Mouse (Mus musculus): ENCODE results near the gene Cnnm2. TPM values are rescaled to one million over a fixed set of nuclear protein-coding genes. Genes with fewer than 3 reads are reported as not detected.

The Cnnm2 gene
- polyA plus RNA-seq, 1 experiment from 2014 or later: 3.1 TPM

DNA sequence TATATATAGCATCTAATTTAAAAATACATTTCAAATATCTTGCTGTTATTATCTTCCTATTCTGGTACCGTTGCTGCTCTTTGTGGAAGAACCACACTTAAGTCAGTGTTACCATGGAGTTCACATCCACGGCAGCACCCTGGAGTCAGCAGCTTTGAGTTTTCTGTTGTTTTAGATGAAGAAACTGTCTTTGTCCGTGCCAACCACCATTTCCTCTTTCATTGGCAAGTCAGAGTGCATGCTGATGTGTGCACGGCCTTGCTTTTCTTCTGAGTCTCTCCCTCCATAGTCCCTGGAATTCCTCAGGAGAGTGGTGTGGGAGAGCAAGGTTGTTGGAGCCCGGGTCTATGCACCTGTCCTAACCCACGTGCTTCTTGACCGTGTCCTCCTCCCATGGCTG lies 96.8 kb downstream of the Cnnm2 start:
- Histone ChIP-seq H3K9me3 (no peaks in the 10 kb centered on the region), H3K4me1 (no peaks in the 10 kb centered on the region; the same call in 1 of the 2 replicates), H3K4me3 (replicated peaks) (no peak overlapping the region), H3K9ac (no peak overlapping the region), H3K4me2 (no peak overlapping the region), H3K36me3 (no peaks in the 10 kb centered on the region), H3K27me3 (replicated peaks) (no peaks in the 10 kb centered on the region), H3K27ac (no peak overlapping the region)
- ATAC-seq (ENCODE audit: insufficient read depth, low FRiP score, low read depth): no peak
- WGBS: 85% methylated on average over 7 of the region's 7 CpGs

DNA sequence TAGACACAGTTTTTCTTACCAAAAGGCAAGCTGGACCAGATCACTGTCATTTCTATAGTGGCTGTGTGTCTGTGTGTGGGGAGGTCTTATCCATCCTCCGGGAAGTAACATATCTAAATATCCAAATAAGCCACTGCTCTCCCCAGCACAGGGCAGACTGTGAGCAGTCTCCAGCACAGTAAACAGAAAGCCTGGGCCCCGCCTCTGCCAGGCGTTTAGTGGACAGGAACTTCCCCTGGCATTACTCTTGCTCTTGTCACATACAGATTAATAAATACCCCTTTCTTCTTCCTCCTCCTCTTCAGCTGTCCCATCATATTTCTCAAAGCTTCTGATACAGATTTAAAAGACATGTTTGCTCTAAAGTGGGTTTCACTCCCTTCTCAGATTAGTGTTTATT lies 101.2 kb downstream of the Cnnm2 start:
- H3K4me1 ChIP-seq: 0 out of 2 replicates have a peak, but pooled peaks cover 5% of the 10 kb centered on the region
- H3K4me3 ChIP-seq (replicated peaks): no peak overlapping the region
- no peak overlapping the region for H3K9ac ChIP-seq
- no peak for ATAC-seq (ENCODE audit: insufficient read depth, low FRiP score, low read depth)
- H3K27ac ChIP-seq: no peak overlapping the region; the same call in 1 of the 2 replicates
- no peaks in the 10 kb centered on the region for H3K9me3 ChIP-seq
- WGBS: 4% methylated on average over 3 of the region's 3 CpGs
- H3K36me3 ChIP-seq: no peaks in the 10 kb centered on the region
- H3K27me3 ChIP-seq (replicated peaks): no peaks in the 10 kb centered on the region
- H3K4me2 ChIP-seq: no peak overlapping the region

DNA sequence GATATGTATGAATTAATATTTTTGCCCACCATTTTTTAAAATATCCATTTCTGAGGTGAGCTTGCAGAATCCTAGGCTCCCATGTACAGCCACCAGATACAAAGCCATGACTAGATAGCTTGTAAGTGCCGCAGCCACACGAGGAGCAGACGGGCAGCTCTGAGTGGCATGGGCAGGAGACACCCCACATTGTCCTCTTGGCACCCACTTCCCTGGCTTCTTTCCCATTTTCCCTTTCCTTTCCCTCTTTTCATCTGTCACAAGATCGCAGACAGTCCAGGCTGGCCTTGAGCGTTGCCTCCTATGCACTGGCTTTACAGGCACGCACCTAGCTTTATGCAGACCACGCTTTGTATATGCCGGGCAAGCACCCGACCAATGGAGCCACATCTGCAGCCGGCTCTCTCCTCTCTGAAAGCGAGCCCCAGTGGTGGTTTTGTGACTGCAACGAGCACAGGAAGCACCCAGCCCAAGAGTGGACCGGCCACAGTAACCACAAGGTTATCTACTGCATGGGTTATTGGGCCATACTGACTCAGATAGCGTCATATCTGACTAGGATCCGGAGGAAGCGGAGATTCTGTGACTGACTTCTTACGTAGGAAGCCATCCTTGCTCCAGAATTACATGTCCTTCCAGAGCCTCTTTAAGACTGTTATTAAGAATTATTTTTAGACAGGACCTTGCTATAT lies 102.0 kb downstream of the Cnnm2 start:
- Histone ChIP-seq H3K4me2 (no peak overlapping the region), H3K9me3 (no peaks in the 10 kb centered on the region), H3K27ac (no peak overlapping the region), H3K9ac (no peak overlapping the region), H3K4me3 (replicated peaks) (no peak overlapping the region), H3K27me3 (replicated peaks) (no peaks in the 10 kb centered on the region), H3K36me3 (no peaks in the 10 kb centered on the region), H3K4me1 (0 out of 2 replicates have a peak, but pooled peaks cover 5% of the 10 kb centered on the region)
- 72% methylated on average over 17 of the region's 17 CpGs for WGBS
- no peak for ATAC-seq (ENCODE audit: insufficient read depth, low FRiP score, low read depth)

DNA sequence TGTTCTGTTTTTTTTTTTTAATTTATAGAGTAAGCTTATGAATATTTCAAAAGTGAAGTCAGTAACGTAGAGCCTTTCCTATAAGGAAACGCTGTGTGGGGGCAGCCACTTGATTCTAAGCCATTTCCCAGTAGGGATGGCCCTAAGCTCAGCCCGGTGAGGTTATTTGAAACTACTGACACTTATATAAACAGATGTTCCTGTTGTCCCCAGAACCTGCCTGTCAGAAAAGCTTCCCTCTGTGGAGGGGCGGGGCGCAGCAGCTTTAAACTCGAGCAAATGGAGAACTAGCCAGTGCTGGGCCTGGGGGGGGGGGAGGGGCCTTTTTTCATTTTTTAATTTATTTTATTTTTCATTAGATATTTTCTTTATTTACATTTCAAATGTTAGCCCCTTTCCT lies 102.7 kb downstream of the Cnnm2 start:
- 40% methylated on average over 6 of the region's 6 CpGs for WGBS
- 0 out of 2 replicates have a peak, but pooled peaks cover 5% of the 10 kb centered on the region for H3K4me1 ChIP-seq
- H3K27me3 ChIP-seq (replicated peaks): no peaks in the 10 kb centered on the region
- no peak for ATAC-seq (ENCODE audit: insufficient read depth, low FRiP score, low read depth)
- no peaks in the 10 kb centered on the region for H3K9me3 ChIP-seq
- H3K36me3 ChIP-seq: no peaks in the 10 kb centered on the region
- H3K27ac ChIP-seq: no peak overlapping the region
- H3K4me3 ChIP-seq (replicated peaks): no peak overlapping the region
- H3K9ac ChIP-seq: no peak overlapping the region
- H3K4me2 ChIP-seq: no peak overlapping the region

DNA sequence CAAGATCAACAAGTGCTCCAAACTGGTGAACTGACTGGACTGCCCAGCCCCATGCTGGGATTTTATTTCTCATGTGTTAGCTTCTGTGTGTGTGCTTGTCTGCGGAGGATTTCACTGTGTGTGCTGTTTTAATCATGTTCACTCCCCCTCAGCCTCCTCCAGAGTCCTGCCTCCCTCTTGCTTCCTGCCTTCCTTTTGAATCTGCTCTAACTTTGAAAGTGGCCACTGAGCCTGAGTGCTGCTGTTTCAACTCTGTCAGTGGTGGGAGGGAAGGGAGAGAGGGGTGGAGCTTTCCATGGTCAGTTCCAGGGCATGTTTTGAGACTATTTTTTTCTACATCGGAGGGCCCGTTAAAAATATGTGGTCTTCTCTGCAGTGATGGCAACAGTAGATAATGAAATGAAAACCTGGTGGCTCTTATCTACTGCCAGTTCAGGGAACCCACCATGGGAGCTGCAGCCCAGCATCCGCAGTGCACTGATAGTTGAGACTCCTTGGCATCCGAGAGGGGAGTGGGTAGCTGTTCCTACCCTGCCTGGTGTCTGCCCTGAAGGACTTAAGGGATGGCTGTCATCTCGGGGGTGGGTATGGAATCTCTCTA lies 103.4 kb downstream of the Cnnm2 start:
- no peak overlapping the region for H3K9ac ChIP-seq
- no peak overlapping the region for H3K4me3 ChIP-seq (replicated peaks)
- H3K27ac ChIP-seq: no peak overlapping the region
- ATAC-seq (ENCODE audit: insufficient read depth, low FRiP score, low read depth): no peak
- H3K4me2 ChIP-seq: no peak overlapping the region
- no peaks in the 10 kb centered on the region for H3K36me3 ChIP-seq
- H3K9me3 ChIP-seq: no peaks in the 10 kb centered on the region
- WGBS: 54% methylated on average over 6 of the region's 6 CpGs
- no peaks in the 10 kb centered on the region for H3K27me3 ChIP-seq (replicated peaks)
- H3K4me1 ChIP-seq: 0 out of 2 replicates have a peak, but pooled peaks cover 7% of the 10 kb centered on the region

GRCm38 (mm10) chr19:46865381-46865780 lies 104.0 kb downstream of the Cnnm2 start:
- no peak overlapping the region for H3K27ac ChIP-seq
- 83% methylated on average over 4 of the region's 4 CpGs for WGBS
- no peak for ATAC-seq (ENCODE audit: insufficient read depth, low FRiP score, low read depth)
- H3K27me3 ChIP-seq (replicated peaks): no peaks in the 10 kb centered on the region
- H3K9me3 ChIP-seq: no peaks in the 10 kb centered on the region
- H3K4me2 ChIP-seq: no peak overlapping the region
- no peak overlapping the region for H3K9ac ChIP-seq
- 0 out of 2 replicates have a peak, but pooled peaks cover 7% of the 10 kb centered on the region for H3K4me1 ChIP-seq
- no peaks in the 10 kb centered on the region for H3K36me3 ChIP-seq
- no peak overlapping the region for H3K4me3 ChIP-seq (replicated peaks)

DNA sequence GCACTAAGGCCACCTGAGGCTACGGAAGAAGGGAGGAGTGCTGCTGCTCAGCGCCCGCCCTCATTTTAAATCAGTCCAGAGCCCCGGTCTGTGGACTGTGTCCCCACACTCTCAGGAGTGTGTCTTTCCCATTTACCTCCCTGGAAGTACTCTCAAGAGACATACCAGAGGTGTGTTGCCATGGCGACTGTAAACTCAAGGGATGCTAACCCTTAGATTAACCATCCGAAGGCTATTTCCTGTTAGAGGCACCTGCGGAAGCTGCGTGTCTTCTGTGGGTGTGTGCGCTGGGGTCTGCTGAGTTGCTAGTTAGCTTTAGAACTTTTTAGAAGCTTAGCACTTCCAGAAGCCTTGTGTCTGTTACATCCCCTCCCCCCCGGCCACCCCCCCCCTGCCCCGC lies 107.7 kb downstream of the Cnnm2 start:
- no peak overlapping the region for H3K9ac ChIP-seq
- no peaks in the 10 kb centered on the region for H3K36me3 ChIP-seq
- H3K4me1 ChIP-seq: 0 out of 2 replicates have a peak, but pooled peaks cover 7% of the 10 kb centered on the region
- ATAC-seq (ENCODE audit: insufficient read depth, low FRiP score, low read depth): no peak
- 58% methylated on average over 11 of the region's 11 CpGs for WGBS
- H3K4me2 ChIP-seq: no peak overlapping the region
- H3K9me3 ChIP-seq: no peaks in the 10 kb centered on the region
- no peaks in the 10 kb centered on the region for H3K27me3 ChIP-seq (replicated peaks)
- H3K4me3 ChIP-seq (replicated peaks): no peak overlapping the region
- H3K27ac ChIP-seq: no peak overlapping the region

GRCm38 (mm10) chr19:46869526-46869925 lies 108.1 kb downstream of the Cnnm2 start:
- Histone ChIP-seq H3K4me3 (replicated peaks) (no peak overlapping the region), H3K27ac (no peak overlapping the region), H3K4me2 (no peak overlapping the region), H3K27me3 (replicated peaks) (no peaks in the 10 kb centered on the region), H3K36me3 (no peaks in the 10 kb centered on the region), H3K9me3 (no peaks in the 10 kb centered on the region), H3K9ac (no peak overlapping the region), H3K4me1 (0 out of 2 replicates have a peak, but pooled peaks cover 7% of the 10 kb centered on the region)
- WGBS: 8% methylated on average over 6 of the region's 6 CpGs
- peak; percentile 73 for ATAC-seq (ENCODE audit: insufficient read depth, low FRiP score, low read depth)

DNA sequence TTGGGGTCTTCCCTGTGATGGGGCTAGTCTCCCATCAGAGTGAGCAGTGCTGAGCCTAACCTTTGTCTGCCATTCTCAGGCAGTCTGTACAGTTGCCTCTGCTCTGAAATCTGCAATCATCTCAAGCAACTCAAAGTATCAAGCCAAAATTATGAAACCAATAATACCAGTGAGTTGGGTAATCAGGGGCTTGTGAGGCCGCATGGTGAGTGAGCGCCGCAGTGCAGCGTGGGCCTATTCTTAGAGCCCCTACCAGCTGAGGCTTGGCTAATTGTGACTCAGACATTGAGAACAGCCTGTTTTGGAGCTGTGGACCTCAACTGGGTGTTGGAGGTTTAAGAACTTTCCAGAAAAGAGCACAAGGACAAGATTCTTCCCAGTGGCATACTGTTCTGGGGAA lies 109.7 kb downstream of the Cnnm2 start:
- H3K4me3 ChIP-seq (replicated peaks): no peak overlapping the region
- no peak overlapping the region for H3K27ac ChIP-seq
- H3K9ac ChIP-seq: no peak overlapping the region
- no peaks in the 10 kb centered on the region for H3K9me3 ChIP-seq
- WGBS: 86% methylated on average over 4 of the region's 4 CpGs
- no peak overlapping the region for H3K4me2 ChIP-seq
- no peak for ATAC-seq (ENCODE audit: insufficient read depth, low FRiP score, low read depth)
- H3K4me1 ChIP-seq: 0 out of 2 replicates have a peak, but pooled peaks cover 2% of the 10 kb centered on the region
- H3K27me3 ChIP-seq (replicated peaks): no peaks in the 10 kb centered on the region
- H3K36me3 ChIP-seq: no peaks in the 10 kb centered on the region

DNA sequence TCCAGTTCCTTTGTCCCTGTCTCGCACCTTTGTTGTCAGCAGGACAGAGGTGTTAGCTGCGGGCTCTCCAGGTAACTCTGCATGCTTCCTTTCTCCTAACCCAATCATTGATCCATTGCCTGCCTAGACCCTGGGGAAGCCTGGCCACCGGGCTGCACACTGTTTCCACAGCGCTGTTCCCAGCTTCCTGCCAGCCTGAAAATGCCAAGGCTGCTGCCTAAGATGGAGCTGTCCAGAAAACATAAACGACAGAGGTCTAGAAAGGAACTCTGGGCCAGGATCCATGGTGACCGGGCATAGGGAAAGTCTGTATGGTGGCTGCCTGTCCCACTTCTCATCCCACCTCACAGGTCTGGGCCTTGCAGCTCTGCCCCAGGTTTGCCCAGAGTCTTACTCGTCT lies 110.3 kb downstream of the Cnnm2 start:
- ATAC-seq (ENCODE audit: insufficient read depth, low FRiP score, low read depth): no peak

DNA sequence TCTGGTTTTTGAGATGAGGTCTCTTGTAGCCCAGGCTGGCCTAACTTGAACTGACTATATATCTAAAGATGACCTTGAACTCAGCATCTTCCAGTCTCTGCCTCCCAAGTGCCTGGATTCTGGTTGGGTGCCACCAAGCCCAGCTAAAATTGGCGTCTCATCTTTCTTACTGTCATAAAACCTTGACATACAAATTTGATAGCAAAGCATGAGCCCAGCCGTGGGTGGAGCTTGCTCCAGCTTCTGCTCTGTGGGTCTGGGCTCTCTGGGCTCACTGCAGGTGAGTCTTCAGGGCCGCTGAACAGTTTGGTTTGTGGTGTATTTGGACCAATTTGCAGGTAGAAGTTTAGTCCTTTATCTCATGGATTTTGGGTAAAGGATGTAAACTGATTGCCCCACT lies 112.5 kb downstream of the Cnnm2 start:
- Histone ChIP-seq H3K4me3 (replicated peaks) (no peak overlapping the region), H3K4me2 (no peak overlapping the region), H3K9me3 (no peaks in the 10 kb centered on the region), H3K27me3 (replicated peaks) (no peaks in the 10 kb centered on the region), H3K36me3 (no peaks in the 10 kb centered on the region), H3K27ac (no peak overlapping the region), H3K4me1 (0 out of 2 replicates have a peak, but pooled peaks cover 2% of the 10 kb centered on the region), H3K9ac (no peak overlapping the region)
- WGBS: 86% methylated on average over 3 of the region's 3 CpGs
- no peak for ATAC-seq (ENCODE audit: insufficient read depth, low FRiP score, low read depth)

More for the DNA sequence above, 110.3 kb downstream of the Cnnm2 start:
- H3K27ac ChIP-seq: no peak overlapping the region
- no peaks in the 10 kb centered on the region for H3K36me3 ChIP-seq
- no peak overlapping the region for H3K4me3 ChIP-seq (replicated peaks)
- no peaks in the 10 kb centered on the region for H3K9me3 ChIP-seq
- no peaks in the 10 kb centered on the region for H3K27me3 ChIP-seq (replicated peaks)
- 67% methylated on average over 7 of the region's 7 CpGs for WGBS
- no peak overlapping the region for H3K4me2 ChIP-seq
- no peak overlapping the region for H3K9ac ChIP-seq
- H3K4me1 ChIP-seq: 0 out of 2 replicates have a peak, but pooled peaks cover 2% of the 10 kb centered on the region

DNA sequence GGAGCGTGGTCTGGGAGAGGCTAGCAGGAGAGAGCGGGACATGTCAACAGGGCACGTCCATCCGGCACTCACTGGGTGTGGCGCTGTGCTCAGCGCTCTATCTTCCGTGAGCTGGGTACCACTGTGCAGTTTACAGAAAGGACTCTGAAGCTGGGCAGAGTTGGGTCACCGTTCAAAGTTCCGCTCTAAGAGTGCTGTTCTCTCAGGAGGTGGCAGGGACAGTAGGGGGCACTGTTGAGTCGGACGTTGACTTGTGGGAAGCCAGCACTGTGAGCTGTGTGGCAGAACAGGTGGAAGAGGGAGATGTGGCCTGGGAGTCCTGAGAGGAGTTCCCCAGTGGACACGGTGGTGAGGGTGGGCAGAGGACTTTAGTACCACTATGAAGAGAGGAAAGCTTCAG lies 114.4 kb downstream of the Cnnm2 start:
- WGBS: 42% methylated on average over 12 of the region's 12 CpGs
- ATAC-seq (ENCODE audit: insufficient read depth, low FRiP score, low read depth): peak; percentile 74; the same call in 1 of the 2 replicates

More for the DNA sequence above, 114.4 kb downstream of the Cnnm2 start:
- H3K36me3 ChIP-seq: no peaks in the 10 kb centered on the region
- H3K9ac ChIP-seq: no peak overlapping the region
- no peaks in the 10 kb centered on the region for H3K9me3 ChIP-seq
- no peak overlapping the region for H3K4me3 ChIP-seq (replicated peaks)
- no peak overlapping the region for H3K27ac ChIP-seq
- H3K4me2 ChIP-seq: no peak overlapping the region
- H3K27me3 ChIP-seq (replicated peaks): no peaks in the 10 kb centered on the region
- H3K4me1 ChIP-seq: no peaks in the 10 kb centered on the region

Measured in stomach, embryonic 15.5 days (tissue).